26 mouse cellular contexts compared by ENCODE assay signal in genomic region chr10:109566675-109567074, GRCm38 (mm10).
DNase-seq lines count a peak whose midpoint lies in the region; ATAC-seq lines count a peak whose summit lies in the region.
"Had no signal": no experiment of that assay in that cellular context is flagged by ENCODE, and none has a peak within 500 bp of the region (broad histone marks: within the 10 kb centered on the region; RNA-seq: fewer than 3 reads in every experiment).

No protein-coding gene starts in this region.

- no peak overlapping the region for H3K4me2 ChIP-seq in midbrain, embryonic 11.5 days
- no peak overlapping the region for H3K4me2 ChIP-seq in midbrain, embryonic 13.5 days (replicated peaks)
- H3K4me2 ChIP-seq: embryonic facial prominence, embryonic 13.5 days; heart, embryonic 13.5 days; limb, embryonic 13.5 days; liver, embryonic 11.5 days; lung, embryonic 15.5 days; stomach, embryonic 15.5 days had no signal

- no peaks in the 10 kb centered on the region for H3K4me1 ChIP-seq in midbrain, embryonic 11.5 days (ENCODE audit: control insufficient read depth, insufficient read depth, low read length)
- no peaks in the 10 kb centered on the region for H3K4me1 ChIP-seq in midbrain, embryonic 13.5 days (replicated peaks)
- H3K4me1 ChIP-seq: embryonic facial prominence, embryonic 13.5 days; forebrain, embryonic 10.5 days; heart, embryonic 13.5 days; limb, embryonic 13.5 days; lung, embryonic 15.5 days; midbrain, embryonic 10.5 days; stomach, embryonic 15.5 days had no signal

- H3K27me3 ChIP-seq in midbrain, embryonic 11.5 days (ENCODE audit: control insufficient read depth, insufficient read depth, low read length) = no peaks in the 10 kb centered on the region
- no peaks in the 10 kb centered on the region for H3K27me3 ChIP-seq in midbrain, embryonic 13.5 days
- H3K27me3 ChIP-seq: embryonic facial prominence, embryonic 13.5 days; heart, embryonic 13.5 days; limb, embryonic 13.5 days; lung, embryonic 15.5 days; stomach, embryonic 15.5 days had no signal

- no peaks in the 10 kb centered on the region for H3K36me3 ChIP-seq in midbrain, embryonic 11.5 days (ENCODE audit: control insufficient read depth, insufficient read depth, low read length)
- no peaks in the 10 kb centered on the region for H3K36me3 ChIP-seq in midbrain, embryonic 13.5 days
- H3K36me3 ChIP-seq: embryonic facial prominence, embryonic 13.5 days; forebrain, embryonic 10.5 days; heart, embryonic 13.5 days; limb, embryonic 13.5 days; lung, embryonic 15.5 days; midbrain, embryonic 10.5 days; stomach, embryonic 15.5 days had no signal

- 79% methylated on average over 2 of the region's 2 CpGs for WGBS in midbrain, embryonic 11.5 days
- WGBS in midbrain, embryonic 13.5 days = 75% methylated on average over 2 of the region's 2 CpGs

- peak; percentile 26 for DNase-seq in midbrain, embryonic 11.5 days (ENCODE audit: low spot score, missing footprints)
- DNase-seq in cerebellum, adult 11 months = peak; percentile 80
- peak; percentile 81 for DNase-seq in cerebellum, adult 8-10 months
- DNase-seq in cerebellum, postnatal 25 days = peak; percentile 83 to 86
- no peak for DNase-seq in embryo, embryonic 11 days
- DNase-seq in left cerebral cortex, adult 9 months (ENCODE audit: low spot score in 2 of 2) = no peak
- DNase-seq in frontal cortex, adult 2 months (ENCODE audit: extremely low spot score in 1 of 2, low spot score in 1 of 2) = no peak
- DNase-seq: adrenal gland, postnatal 14 days; B cell, adult 2 months; forebrain, postnatal 0 days; gastrocnemius, postnatal 10 days; heart, postnatal 10 days; kidney, adult 9 months; kidney, postnatal 10 days; layer of hippocampus, adult 9-11 months; thymus, postnatal 14 days had no signal

- no peak overlapping the region for H3K9ac ChIP-seq in midbrain, embryonic 11.5 days (ENCODE audit: low read length)
- H3K9ac ChIP-seq in midbrain, embryonic 13.5 days (replicated peaks) = no peak overlapping the region
- H3K9ac ChIP-seq: embryonic facial prominence, embryonic 13.5 days; forebrain, postnatal 0 days; heart, embryonic 13.5 days; limb, embryonic 13.5 days; lung, embryonic 15.5 days; stomach, embryonic 15.5 days had no signal

- no peak overlapping the region for H3K4me3 ChIP-seq in midbrain, embryonic 11.5 days (ENCODE audit: low read depth, low read length)
- no peak overlapping the region for H3K4me3 ChIP-seq in midbrain, embryonic 13.5 days (replicated peaks)
- H3K4me3 ChIP-seq: embryonic facial prominence, embryonic 13.5 days; forebrain, embryonic 10.5 days; heart, embryonic 13.5 days; limb, embryonic 13.5 days; lung, embryonic 15.5 days; midbrain, embryonic 10.5 days; stomach, embryonic 15.5 days had no signal

- ATAC-seq in midbrain, embryonic 11.5 days (ENCODE audit: low FRiP score) = no peak
- ATAC-seq in midbrain, embryonic 13.5 days = no peak
- ATAC-seq: forebrain, postnatal 0 days; intestine, embryonic 16.5 days had no signal

- no peak overlapping the region for H3K27ac ChIP-seq in midbrain, embryonic 11.5 days (ENCODE audit: low read depth, low read length)
- H3K27ac ChIP-seq in midbrain, embryonic 13.5 days = no peak overlapping the region
- H3K27ac ChIP-seq: embryonic facial prominence, embryonic 13.5 days; forebrain, embryonic 10.5 days; heart, embryonic 13.5 days; limb, embryonic 13.5 days; lung, embryonic 15.5 days; midbrain, embryonic 10.5 days; stomach, embryonic 15.5 days had no signal

- H3K9me3 ChIP-seq in midbrain, embryonic 11.5 days (ENCODE audit: control insufficient read depth, low read length) = no peaks in the 10 kb centered on the region
- no peaks in the 10 kb centered on the region for H3K9me3 ChIP-seq in midbrain, embryonic 13.5 days
- H3K9me3 ChIP-seq: embryonic facial prominence, embryonic 13.5 days; forebrain, embryonic 10.5 days; heart, embryonic 13.5 days; limb, embryonic 13.5 days; lung, embryonic 15.5 days; midbrain, embryonic 10.5 days; stomach, embryonic 15.5 days had no signal

Comparison
In these comparisons a context has a peak if more than half of its experiments do, and no peak if none do; other contexts are left out.
1. DNase-seq: peak in midbrain, embryonic 11.5 days (single experiment), cerebellum, adult 11 months (single experiment), cerebellum, adult 8-10 months (single experiment) and cerebellum, postnatal 25 days (2 of 2); none in embryo, embryonic 11 days (single experiment), left cerebral cortex, adult 9 months (0 of 2) and frontal cortex, adult 2 months (0 of 2).